Mouse (Mus musculus) forebrain, embryonic 10.5 days (tissue): Measurements from ENCODE around the gene Susd4. TPM values are rescaled to one million over a fixed set of nuclear protein-coding genes. Genes with fewer than 3 reads are reported as not detected.

Experiments used
- DNase-seq: peaks from one replicate; pipeline ENCODE4 v3.0.0-alpha.2; 2017; ENCODE audit warnings: low spot score; ENCODE audit errors: extremely low spot score
- H3K27ac ChIP-seq: fragments of 300-500 bp; sonication (generic); 2 replicates; pipeline ENCODE4 v1.5.1; 2016; ENCODE audit warnings: mild to moderate bottlenecking
- H3K27me3 ChIP-seq: fragments of 300-500 bp; sonication (generic); 2 replicates; pipeline ENCODE4 v1.6.1; 2016; ENCODE audit warnings: mild to moderate bottlenecking; ENCODE audit not compliant: poor library complexity, severe bottlenecking
- H3K36me3 ChIP-seq: fragments of 300-500 bp; sonication (generic); replicated peaks from 2 replicates; pipeline ENCODE4 v1.6.1; 2016; ENCODE audit warnings: mild to moderate bottlenecking, moderate library complexity
- H3K4me1 ChIP-seq: fragments of 300-500 bp; sonication (generic); 2 replicates; pipeline ENCODE4 v1.6.1; 2016
- H3K4me3 ChIP-seq: fragments of 300-500 bp; sonication (generic); 2 replicates; pipeline ENCODE4 v1.5.1; 2016; ENCODE audit warnings: mild to moderate bottlenecking, moderate library complexity
- H3K9me3 ChIP-seq: fragments of 300-500 bp; sonication (generic); 2 replicates; pipeline ENCODE4 v1.6.1; 2016; ENCODE audit warnings: mild to moderate bottlenecking, moderate library complexity
- WGBS: fragments of 180-500 bp; shearing (Covaris S2); methylation state at CpG from one replicate; pipeline ENCODE4 v1.1.7; 2016; 5-methylcytosine and 5-hydroxymethylcytosine counted together
- polyA plus RNA-seq: library from polyadenylated mRNA; unstranded; fragments of >200 nt; fragmentation: Nextera tagmentation; extraction: Ambion mirVana; gene quantifications from 2 replicates; pipeline ENCODE4 v1.2.1, GENCODE M21; 2016

The Susd4 gene
- polyA plus RNA-seq, 1 experiment from 2014 or later: 13.9 TPM

GRCm38 (mm10) chr1:182909596-182909995, 145.9 kb downstream of the Susd4 start:
- Histone ChIP-seq H3K9me3 (peaks cover 5% of the 10 kb centered on the region; the same call in 1 of the 2 replicates), H3K36me3 (no peaks in the 10 kb centered on the region), H3K27ac (no peak overlapping the region), H3K4me3 (no peak overlapping the region), H3K27me3 (peaks cover 6% of the 10 kb centered on the region; the same call in 1 of the 2 replicates), H3K4me1 (peaks cover 29% of the 10 kb centered on the region)
- WGBS: 83% methylated on average over 5 of the region's 5 CpGs
- no peak for DNase-seq

- H3K4me3 ChIP-seq: no peak overlapping the region
- peaks cover 17% of the 10 kb centered on the region for H3K4me1 ChIP-seq
- no peak overlapping the region for H3K27ac ChIP-seq
- DNase-seq: no peak
- 79% methylated on average over 2 of the region's 2 CpGs for WGBS
- H3K9me3 ChIP-seq: peaks cover 5% of the 10 kb centered on the region; the same call in 1 of the 2 replicates
- peaks cover 6% of the 10 kb centered on the region; the same call in 1 of the 2 replicates for H3K27me3 ChIP-seq
- H3K36me3 ChIP-seq: no peaks in the 10 kb centered on the region
Observed at GRCm38 (mm10) chr1:182912591-182912990, 148.9 kb downstream of the Susd4 start.

GRCm38 (mm10) chr1:182914121-182914908, 150.7 kb downstream of the Susd4 start:
- H3K4me3 ChIP-seq: no peak overlapping the region
- no peaks in the 10 kb centered on the region for H3K36me3 ChIP-seq

DNA sequence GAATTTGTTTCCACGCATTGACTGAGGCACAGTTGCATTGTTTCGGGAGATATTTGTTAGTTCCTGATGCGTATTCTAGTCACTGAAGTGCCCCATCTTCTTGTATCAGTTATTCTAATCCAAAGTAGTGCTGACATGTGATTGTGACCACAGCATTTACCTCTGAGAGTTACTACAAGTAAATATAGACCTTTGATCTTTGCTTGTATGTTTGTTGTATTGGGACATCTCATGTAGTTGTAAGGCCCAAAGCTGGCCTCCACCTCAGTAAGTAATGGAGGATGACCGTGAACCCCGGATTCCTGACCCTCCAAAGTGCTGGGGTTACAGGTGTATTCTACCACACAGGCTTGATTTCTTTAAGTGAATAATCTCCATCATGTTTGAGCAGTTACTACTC, 152.5 kb downstream of the Susd4 start:
- Histone ChIP-seq H3K9me3 (peaks cover 5% of the 10 kb centered on the region; the same call in 1 of the 2 replicates), H3K4me3 (no peak overlapping the region), H3K27ac (no peak overlapping the region), H3K36me3 (no peaks in the 10 kb centered on the region), H3K4me1 (peaks cover 7% of the 10 kb centered on the region; the same call in 1 of the 2 replicates), H3K27me3 (no peaks in the 10 kb centered on the region)
- DNase-seq: no peak
- WGBS: 92% methylated on average over 5 of the region's 5 CpGs

More at GRCm38 (mm10) chr1:182914121-182914908, 150.7 kb downstream of the Susd4 start:
- DNase-seq: no peak
- H3K9me3 ChIP-seq: peaks cover 5% of the 10 kb centered on the region; the same call in 1 of the 2 replicates
- no peak overlapping the region for H3K27ac ChIP-seq
- peaks cover 8% of the 10 kb centered on the region; the same call in 1 of the 2 replicates for H3K4me1 ChIP-seq
- WGBS: 90% methylated on average over 4 of the region's 4 CpGs
- H3K27me3 ChIP-seq: 0 out of 2 replicates have a peak, but pooled peaks cover 6% of the 10 kb centered on the region

DNA sequence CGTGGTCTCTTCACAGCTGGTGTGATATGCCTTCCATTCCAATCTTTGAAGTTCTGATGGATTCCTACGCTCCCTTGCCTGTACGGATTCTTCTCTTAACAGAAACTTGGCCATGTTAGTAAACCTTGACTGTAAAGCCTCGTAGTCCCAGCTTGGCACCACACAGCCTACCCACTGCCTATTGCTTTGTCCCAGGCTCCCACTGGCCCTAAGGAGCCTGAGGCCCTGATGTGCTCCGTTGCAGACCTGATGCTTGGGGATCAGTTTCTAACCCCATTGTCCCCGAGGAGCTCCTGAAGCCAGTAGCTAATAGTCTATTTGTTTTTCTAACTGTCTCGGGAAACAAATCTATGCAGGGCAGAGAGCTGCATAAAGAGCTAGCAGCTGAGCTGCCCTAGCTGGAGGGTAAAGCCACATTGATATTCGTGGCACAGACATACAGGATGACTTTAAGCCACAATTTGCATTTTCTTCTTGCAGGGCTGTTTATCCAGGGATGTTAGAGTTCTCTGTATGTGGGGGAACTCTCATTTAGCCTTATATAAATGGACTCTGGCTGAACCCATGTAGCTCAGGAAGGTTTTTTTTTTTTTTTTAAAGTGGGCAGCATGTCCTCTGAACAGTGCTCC, 155.2 kb downstream of the Susd4 start:
- Histone ChIP-seq H3K9me3 (no peaks in the 10 kb centered on the region), H3K27me3 (no peaks in the 10 kb centered on the region), H3K4me1 (peaks cover 10% of the 10 kb centered on the region; the same call in 1 of the 2 replicates), H3K4me3 (no peak overlapping the region), H3K36me3 (no peaks in the 10 kb centered on the region), H3K27ac (no peak overlapping the region)
- 47% methylated on average over 8 of the region's 8 CpGs for WGBS
- no peak for DNase-seq

- H3K4me3 ChIP-seq: no peak overlapping the region
- H3K27ac ChIP-seq: no peak overlapping the region
- H3K36me3 ChIP-seq: no peaks in the 10 kb centered on the region
- peaks cover 10% of the 10 kb centered on the region; the same call in 1 of the 2 replicates for H3K4me1 ChIP-seq
- H3K9me3 ChIP-seq: no peaks in the 10 kb centered on the region
- no peak for DNase-seq
- H3K27me3 ChIP-seq: no peaks in the 10 kb centered on the region
- 72% methylated on average over 4 of the region's 4 CpGs for WGBS
Observed at GRCm38 (mm10) chr1:182922824-182923223, 159.2 kb downstream of the Susd4 start.

DNA sequence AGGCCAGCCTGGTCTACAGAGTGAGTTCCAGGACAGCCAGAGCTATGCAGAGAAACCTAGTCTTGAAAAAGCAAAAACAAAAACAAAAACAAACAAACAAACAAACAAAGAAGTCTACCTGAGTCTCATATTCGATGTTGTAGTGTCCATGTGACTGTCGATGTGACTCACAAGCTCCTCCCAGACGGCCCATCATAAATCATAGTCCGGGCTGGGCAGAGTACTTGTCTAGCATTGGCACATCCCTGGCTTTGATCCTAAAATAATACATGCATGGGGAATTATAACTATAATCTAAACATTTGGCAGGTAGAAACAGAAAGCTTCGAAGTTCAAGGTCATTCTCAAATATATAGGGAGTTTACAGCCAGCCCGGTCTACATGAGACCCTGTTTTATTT, 162.8 kb downstream of the Susd4 start:
- no peaks in the 10 kb centered on the region for H3K36me3 ChIP-seq
- no peaks in the 10 kb centered on the region for H3K27me3 ChIP-seq
- no peak for DNase-seq
- 94% methylated on average over 6 of the region's 6 CpGs for WGBS
- H3K9me3 ChIP-seq: no peaks in the 10 kb centered on the region
- no peak overlapping the region for H3K27ac ChIP-seq
- 0 out of 2 replicates have a peak, but pooled peaks cover 3% of the 10 kb centered on the region for H3K4me1 ChIP-seq
- no peak overlapping the region for H3K4me3 ChIP-seq

- DNase-seq: no peak
- Histone ChIP-seq H3K9me3 (peaks cover 3% of the 10 kb centered on the region; the same call in 1 of the 2 replicates), H3K27me3 (no peaks in the 10 kb centered on the region), H3K27ac (no peak overlapping the region), H3K4me1 (no peaks in the 10 kb centered on the region), H3K36me3 (no peaks in the 10 kb centered on the region), H3K4me3 (no peak overlapping the region)
- WGBS: 89% methylated on average over 19 of the region's 19 CpGs
Observed at GRCm38 (mm10) chr1:182927878-182928851, 164.5 kb downstream of the Susd4 start.

DNA sequence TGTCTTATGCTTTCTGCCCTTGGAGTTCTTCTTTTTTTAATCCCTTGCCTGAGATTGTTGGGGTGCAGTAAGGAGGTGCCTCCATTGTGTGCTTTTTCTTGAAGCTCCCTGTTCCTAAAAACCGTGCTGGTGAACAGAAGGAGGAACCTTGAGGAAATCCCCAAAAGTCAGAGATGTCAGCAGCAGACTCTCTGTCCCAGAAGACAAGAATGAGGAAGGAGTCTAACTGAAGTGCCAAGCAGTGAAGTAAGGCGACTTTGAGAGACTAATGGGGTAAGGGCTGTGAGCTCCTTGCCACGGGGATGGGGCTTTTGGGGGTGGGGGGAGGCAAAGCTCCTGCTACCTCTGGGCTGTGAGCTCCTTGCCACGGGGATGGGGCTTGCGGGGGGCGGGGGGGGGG, 171.8 kb downstream of the Susd4 start:
- H3K27me3 ChIP-seq: no peaks in the 10 kb centered on the region
- DNase-seq: no peak
- peaks cover 3% of the 10 kb centered on the region; the same call in 1 of the 2 replicates for H3K9me3 ChIP-seq
- 46% methylated on average over 6 of the region's 6 CpGs for WGBS
- no peak overlapping the region for H3K27ac ChIP-seq
- H3K4me3 ChIP-seq: no peak overlapping the region
- no peaks in the 10 kb centered on the region for H3K36me3 ChIP-seq
- H3K4me1 ChIP-seq: peaks cover 8% of the 10 kb centered on the region

DNA sequence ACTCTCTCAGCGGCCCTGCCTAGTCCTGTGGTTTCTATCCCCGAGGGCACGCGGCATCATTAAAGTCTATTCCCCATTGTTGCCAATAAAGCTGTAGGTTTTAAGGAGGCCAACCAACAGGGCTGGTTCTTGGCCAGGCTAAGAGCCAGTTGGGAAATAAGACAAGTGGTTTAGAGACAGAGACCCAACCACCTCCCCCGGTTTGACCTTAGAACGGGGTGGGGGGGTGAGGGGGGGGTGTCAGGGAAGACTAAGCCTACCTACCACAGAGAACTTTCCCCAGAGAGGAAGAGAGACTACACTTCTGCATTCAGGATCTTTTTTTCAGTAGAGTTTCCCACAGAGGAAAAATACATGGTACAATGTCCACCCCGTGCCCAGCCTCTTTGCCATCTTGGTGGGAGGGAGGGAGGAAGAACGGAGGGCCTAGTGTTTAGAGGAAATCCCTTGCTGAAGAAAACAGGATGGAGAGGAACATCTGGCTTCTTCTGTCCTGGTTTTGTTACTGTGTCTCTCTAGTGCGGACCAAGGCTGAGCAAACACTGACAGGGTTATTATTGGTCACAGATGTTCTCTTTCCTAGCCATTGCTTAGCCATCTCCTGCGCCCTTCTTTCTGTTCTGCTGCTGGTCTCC, 173.9 kb downstream of the Susd4 start:
- no peak overlapping the region for H3K4me3 ChIP-seq
- no peaks in the 10 kb centered on the region for H3K36me3 ChIP-seq
- H3K27me3 ChIP-seq: no peaks in the 10 kb centered on the region
- no peak overlapping the region for H3K27ac ChIP-seq
- H3K4me1 ChIP-seq: peaks cover 8% of the 10 kb centered on the region
- 54% methylated on average over 10 of the region's 10 CpGs for WGBS
- H3K9me3 ChIP-seq: peaks cover 2% of the 10 kb centered on the region; the same call in 1 of the 2 replicates
- DNase-seq: no peak

DNA sequence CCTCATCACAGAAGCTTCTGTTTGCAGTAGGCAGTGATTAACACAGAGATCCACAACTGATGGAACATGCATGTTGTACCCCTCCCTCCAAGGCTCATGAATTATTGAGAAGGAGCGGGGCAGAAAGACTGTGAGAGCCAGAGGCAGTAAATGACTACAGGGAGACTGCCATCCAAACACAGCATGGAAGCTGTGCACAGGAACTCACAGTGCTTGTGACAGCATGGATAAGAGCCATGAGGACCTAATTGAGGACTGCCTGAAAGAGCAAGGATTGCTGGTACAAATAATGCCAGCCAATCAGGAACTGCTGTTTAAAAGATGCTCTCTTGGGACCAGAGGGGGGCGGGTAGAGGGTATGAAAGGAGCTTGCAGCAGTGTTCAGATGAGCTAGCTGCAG, 178.3 kb downstream of the Susd4 start:
- 84% methylated on average over 2 of the region's 2 CpGs for WGBS
- no peak overlapping the region for H3K4me3 ChIP-seq

GRCm38 (mm10) chr1:182943911-182944310, 180.3 kb downstream of the Susd4 start:
- WGBS: 92% methylated on average over 3 of the region's 3 CpGs
- Histone ChIP-seq H3K4me3 (no peak overlapping the region), H3K27ac (no peak overlapping the region), H3K4me1 (no peaks in the 10 kb centered on the region), H3K27me3 (no peaks in the 10 kb centered on the region), H3K36me3 (no peaks in the 10 kb centered on the region), H3K9me3 (no peaks in the 10 kb centered on the region)
- no peak for DNase-seq

More for the DNA sequence above, 178.3 kb downstream of the Susd4 start:
- H3K36me3 ChIP-seq: no peaks in the 10 kb centered on the region
- no peak overlapping the region for H3K27ac ChIP-seq
- no peaks in the 10 kb centered on the region for H3K9me3 ChIP-seq
- H3K4me1 ChIP-seq: peaks cover 8% of the 10 kb centered on the region
- no peak for DNase-seq
- no peaks in the 10 kb centered on the region for H3K27me3 ChIP-seq
